Mouse (Mus musculus): ENCODE data around the gene Cd3eap.
A peak's percentile ranks its signal among the peaks of the same experiment; 100 is the strongest.

Cd3eap gene

DNA sequence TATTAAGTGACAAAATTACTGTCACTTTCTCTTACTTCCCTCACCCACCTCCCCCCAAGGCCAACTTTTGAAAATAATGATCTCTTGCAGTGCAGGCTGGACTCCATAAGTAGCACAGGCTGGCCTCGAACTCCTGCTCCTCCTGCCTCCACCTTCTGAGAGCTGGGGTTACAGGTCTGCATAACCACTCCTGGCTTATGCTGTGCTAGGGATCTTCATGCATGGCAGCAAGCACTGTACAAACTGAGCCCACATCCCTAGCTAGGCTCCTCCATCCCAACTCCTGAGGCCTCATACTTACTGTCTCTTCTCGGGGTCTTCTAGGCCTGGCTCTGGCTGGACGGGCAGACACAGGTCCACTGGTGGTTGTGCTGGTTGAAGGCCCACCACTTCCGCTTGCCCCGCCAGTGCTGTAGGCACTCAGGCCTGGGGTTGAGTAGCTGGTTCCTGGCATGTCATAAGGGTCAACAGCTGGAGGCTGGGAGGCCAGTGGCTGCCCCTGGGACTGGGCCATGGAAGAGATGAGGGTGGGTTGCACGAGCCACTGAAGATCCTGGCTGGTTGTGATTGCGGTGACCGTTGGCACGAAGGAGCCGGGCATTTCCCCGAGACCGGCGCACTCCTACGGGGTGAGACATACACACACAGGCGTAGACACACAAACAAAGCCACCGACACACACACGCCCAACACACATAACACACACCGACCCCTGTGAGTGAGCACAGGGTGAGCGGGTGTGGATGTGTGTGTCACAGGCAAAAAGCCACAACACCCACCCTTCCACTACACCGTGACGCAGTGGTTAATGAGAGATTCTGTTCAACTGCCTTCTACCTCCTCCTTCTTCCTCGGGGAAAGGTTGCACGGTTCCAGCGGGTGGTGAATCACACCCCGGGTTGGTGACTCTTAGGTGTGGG is 52.2 kb downstream of the Cd3eap start:
- peak in 1 of 2 experiments; percentile 34 for DNase-seq
